Mouse (Mus musculus) myocyte (in vitro differentiated cells): ENCODE results near the gene Fscn3.

ENCODE experiments used
- CEBPB ChIP-seq: IDR thresholded peaks from 2 replicates; pipeline ENCODE4 v1.6.1; 2011; ENCODE audit warnings: mild to moderate bottlenecking, moderate library complexity; ENCODE audit not compliant: poor library complexity, insufficient read depth, severe bottlenecking
- E2F4 ChIP-seq: IDR thresholded peaks from one replicate; pipeline ENCODE4 v1.6.1; 2011; ENCODE audit warnings: mild to moderate bottlenecking, control low read depth, moderate library complexity; ENCODE audit not compliant: insufficient read depth
- MAX ChIP-seq: IDR thresholded peaks from one replicate; pipeline ENCODE4 v1.6.1; 2011; ENCODE audit warnings: low read depth, mild to moderate bottlenecking, control low read depth
- POLR2A ChIP-seq: IDR thresholded peaks from one replicate; pipeline ENCODE4 v1.6.1; 2011; ENCODE audit warnings: low read depth, mild to moderate bottlenecking, control low read depth, moderate library complexity; ENCODE audit not compliant: insufficient read length
- POLR2AphosphoS2 ChIP-seq: IDR thresholded peaks from one replicate; pipeline ENCODE4 v1.6.1; 2011; ENCODE audit warnings: low read depth, control low read depth; ENCODE audit not compliant: insufficient read length
- TCF12 ChIP-seq: IDR thresholded peaks from one replicate; pipeline ENCODE4 v1.6.1; 2011; ENCODE audit warnings: mild to moderate bottlenecking, control low read depth; ENCODE audit not compliant: poor library complexity, insufficient read depth, severe bottlenecking
- USF1 ChIP-seq: IDR thresholded peaks from one replicate; pipeline ENCODE4 v1.6.1; 2011; ENCODE audit warnings: low read depth, mild to moderate bottlenecking, control low read depth, moderate library complexity

- no peak for TF ChIP-seq CEBPB
- no peak for TF ChIP-seq POLR2A
- TF ChIP-seq USF1, result no peak
- no peak for TF ChIP-seq POLR2AphosphoS2
- no peak for TF ChIP-seq E2F4
- no peak for TF ChIP-seq MAX
- TF ChIP-seq TCF12, result no peak
These were observed 17.5 kb upstream of the Fscn3 start for GRCm38 (mm10) chr6:28410053-28410452.
